Mouse (Mus musculus): ENCODE data around the gene Atp6v0d1. TPM values are rescaled to one million over a fixed set of nuclear protein-coding genes. Genes with fewer than 3 reads are reported as not detected.

The Atp6v0d1 gene
- polyA plus RNA-seq, 1 experiment from 2014 or later = 99.2 TPM

DNA sequence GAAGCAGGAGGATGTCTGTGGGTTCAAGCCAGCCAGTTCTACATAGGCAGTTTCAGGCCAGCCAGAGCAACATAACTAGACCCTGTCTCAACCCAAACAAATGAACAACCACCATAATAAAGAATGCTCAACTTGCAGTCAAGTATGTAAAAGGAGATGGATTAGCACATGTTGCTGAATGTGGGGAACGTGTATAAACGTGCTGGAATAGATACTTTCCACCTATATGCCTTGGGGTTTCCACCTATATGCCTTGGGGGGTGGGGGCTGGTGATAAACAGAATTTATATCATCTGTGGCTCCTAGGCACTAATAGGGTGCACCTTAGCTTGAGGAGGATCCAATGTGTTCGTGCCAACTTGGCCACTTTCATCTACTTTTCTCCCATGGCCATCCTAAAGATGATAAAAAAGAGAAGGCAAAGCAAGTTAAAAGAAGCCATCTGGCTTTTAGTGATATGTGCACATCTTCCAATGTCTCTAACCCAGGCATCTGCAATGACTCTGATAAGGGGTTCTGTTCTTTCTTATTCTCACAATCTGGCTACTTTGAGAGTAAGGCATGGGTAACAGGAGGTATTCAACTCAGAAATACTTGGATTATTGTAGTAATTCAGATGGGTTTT lies 23.7 kb downstream of the Atp6v0d1 start:
- peaks cover 3% of the 10 kb centered on the region; the same call in 1 of the 2 replicates for H3K36me3 ChIP-seq (ENCODE audit: control insufficient read depth, insufficient read depth, low read length)
- H3K9me3 ChIP-seq (ENCODE audit: control insufficient read depth, low read length) = no peaks in the 10 kb centered on the region
- H3K9ac ChIP-seq (ENCODE audit: low read length) = no peak overlapping the region
- WGBS = 87% methylated on average over 3 of the region's 3 CpGs
- no peaks in the 10 kb centered on the region for H3K4me1 ChIP-seq (replicated peaks; ENCODE audit: control insufficient read depth, insufficient read depth, low read length)
- ATAC-seq (replicated peaks; ENCODE audit: low FRiP score) = no peak
- no peak for DNase-seq (ENCODE audit: low spot score)
- H3K27me3 ChIP-seq (ENCODE audit: control insufficient read depth, insufficient read depth, low read length) = no peaks in the 10 kb centered on the region
- no peak overlapping the region for H3K27ac ChIP-seq (ENCODE audit: low read depth, low read length)
- H3K4me2 ChIP-seq (ENCODE audit: low read depth, low read length, severe bottlenecking) = no peak overlapping the region
- H3K4me3 ChIP-seq (ENCODE audit: low read depth, low read length) = no peak overlapping the region

DNA sequence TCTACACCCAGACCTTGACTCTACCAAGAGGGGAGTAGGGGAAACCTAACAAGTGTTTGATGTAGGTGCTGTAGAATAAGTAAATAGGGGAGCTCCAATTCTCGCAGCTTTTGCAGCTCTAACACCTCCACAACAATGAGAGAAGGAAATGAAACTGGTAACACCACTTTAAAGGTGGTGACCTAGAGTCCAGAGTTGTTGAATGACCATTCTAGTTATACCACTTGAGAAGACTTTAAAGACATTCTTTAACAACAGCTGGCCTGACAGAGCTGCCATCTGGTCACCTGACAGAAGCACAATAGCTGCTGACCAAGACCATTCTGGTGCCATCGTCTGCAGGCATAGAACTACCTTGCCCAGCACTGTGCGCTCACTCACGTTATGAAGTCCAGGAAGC lies 26.9 kb downstream of the Atp6v0d1 start:
- Histone ChIP-seq H3K9ac (ENCODE audit: low read length) (no peak overlapping the region), H3K4me2 (ENCODE audit: low read depth, low read length, severe bottlenecking) (no peak overlapping the region), H3K9me3 (ENCODE audit: control insufficient read depth, low read length) (no peaks in the 10 kb centered on the region), H3K4me3 (ENCODE audit: low read depth, low read length) (no peak overlapping the region), H3K4me1 (replicated peaks; ENCODE audit: control insufficient read depth, insufficient read depth, low read length) (no peaks in the 10 kb centered on the region), H3K36me3 (ENCODE audit: control insufficient read depth, insufficient read depth, low read length) (peaks cover 3% of the 10 kb centered on the region; the same call in 1 of the 2 replicates), H3K27ac (ENCODE audit: low read depth, low read length) (no peak overlapping the region), H3K27me3 (ENCODE audit: control insufficient read depth, insufficient read depth, low read length) (no peaks in the 10 kb centered on the region)
- ATAC-seq (replicated peaks; ENCODE audit: low FRiP score) = no peak
- DNase-seq (ENCODE audit: low spot score) = no peak
- 90% methylated on average over 4 of the region's 4 CpGs for WGBS

DNA sequence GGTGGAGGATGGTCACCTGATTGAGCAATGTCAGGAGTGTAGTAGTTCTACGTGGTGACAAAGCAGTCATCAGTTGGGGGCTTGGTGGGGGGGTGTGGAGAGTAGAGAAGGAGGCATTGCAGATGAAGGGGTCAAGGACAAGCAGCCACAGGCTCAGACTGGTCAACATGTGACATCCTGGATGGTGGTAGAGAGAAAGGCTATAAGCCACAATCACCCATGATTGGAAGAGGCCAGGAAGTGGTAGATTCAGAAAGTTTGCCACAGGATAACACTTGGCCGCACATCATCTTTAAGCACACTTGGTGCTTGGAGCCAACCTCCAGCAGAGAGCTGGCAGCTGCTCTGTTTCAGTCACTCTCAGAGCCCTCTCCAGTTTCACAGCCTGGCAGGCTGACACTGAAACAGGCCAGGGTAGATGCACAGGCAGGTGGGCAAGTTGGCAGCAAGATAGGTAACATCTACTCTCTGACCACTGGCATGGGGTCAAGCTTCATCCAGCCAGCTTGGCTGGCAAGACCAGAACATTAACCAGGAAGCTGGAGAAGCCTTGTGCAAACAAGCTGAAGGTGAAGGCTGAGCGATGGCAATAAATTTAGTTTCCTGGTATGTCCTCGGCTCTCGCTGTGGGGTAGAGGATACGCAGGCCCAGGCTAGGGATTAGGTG lies 28.7 kb downstream of the Atp6v0d1 start:
- H3K36me3 ChIP-seq (ENCODE audit: control insufficient read depth, insufficient read depth, low read length) = peaks cover 3% of the 10 kb centered on the region; the same call in 1 of the 2 replicates
- H3K27ac ChIP-seq (ENCODE audit: low read depth, low read length) = no peak overlapping the region
- H3K9me3 ChIP-seq (ENCODE audit: control insufficient read depth, low read length) = no peaks in the 10 kb centered on the region
- WGBS = 98% methylated on average over 6 of the region's 6 CpGs
- ATAC-seq (replicated peaks; ENCODE audit: low FRiP score) (no peak), DNase-seq (ENCODE audit: low spot score) (no peak)
- H3K4me3 ChIP-seq (ENCODE audit: low read depth, low read length) = no peak overlapping the region
- no peaks in the 10 kb centered on the region for H3K27me3 ChIP-seq (ENCODE audit: control insufficient read depth, insufficient read depth, low read length)
- H3K4me1 ChIP-seq (replicated peaks; ENCODE audit: control insufficient read depth, insufficient read depth, low read length) = 0 out of 2 replicates have a peak, but pooled peaks cover 4% of the 10 kb centered on the region
- H3K4me2 ChIP-seq (ENCODE audit: low read depth, low read length, severe bottlenecking) = no peak overlapping the region
- H3K9ac ChIP-seq (ENCODE audit: low read length) = no peak overlapping the region

DNA sequence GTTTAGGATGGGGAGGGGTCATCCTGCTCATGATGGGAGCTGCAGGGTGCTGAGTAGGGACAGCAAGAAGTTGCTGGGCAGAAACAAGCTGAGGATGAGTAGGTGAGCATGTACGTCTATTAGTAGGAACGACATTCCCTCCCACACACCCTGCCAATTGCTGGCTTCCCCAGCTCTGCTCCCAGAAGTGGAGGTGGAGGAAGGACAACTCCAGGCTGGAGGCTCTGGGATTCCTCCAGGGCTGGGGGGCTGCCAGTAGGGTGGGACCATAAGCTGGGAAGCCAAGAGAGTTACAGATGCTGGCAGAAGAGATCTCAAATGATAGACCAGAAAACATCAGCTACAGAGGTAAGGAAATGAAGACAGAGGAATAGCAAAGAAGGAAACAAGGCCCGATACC lies 29.3 kb downstream of the Atp6v0d1 start:
- WGBS = 94% methylated on average over 3 of the region's 3 CpGs
- DNase-seq (ENCODE audit: low spot score) = no peak
- Histone ChIP-seq H3K27ac (ENCODE audit: low read depth, low read length) (no peak overlapping the region), H3K4me3 (ENCODE audit: low read depth, low read length) (no peak overlapping the region), H3K4me2 (ENCODE audit: low read depth, low read length, severe bottlenecking) (no peak overlapping the region), H3K4me1 (replicated peaks; ENCODE audit: control insufficient read depth, insufficient read depth, low read length) (0 out of 2 replicates have a peak, but pooled peaks cover 4% of the 10 kb centered on the region), H3K9me3 (ENCODE audit: control insufficient read depth, low read length) (no peaks in the 10 kb centered on the region), H3K36me3 (ENCODE audit: control insufficient read depth, insufficient read depth, low read length) (peaks cover 3% of the 10 kb centered on the region; the same call in 1 of the 2 replicates), H3K9ac (ENCODE audit: low read length) (no peak overlapping the region), H3K27me3 (ENCODE audit: control insufficient read depth, insufficient read depth, low read length) (no peaks in the 10 kb centered on the region)
- ATAC-seq (replicated peaks; ENCODE audit: low FRiP score) = no peak

DNA sequence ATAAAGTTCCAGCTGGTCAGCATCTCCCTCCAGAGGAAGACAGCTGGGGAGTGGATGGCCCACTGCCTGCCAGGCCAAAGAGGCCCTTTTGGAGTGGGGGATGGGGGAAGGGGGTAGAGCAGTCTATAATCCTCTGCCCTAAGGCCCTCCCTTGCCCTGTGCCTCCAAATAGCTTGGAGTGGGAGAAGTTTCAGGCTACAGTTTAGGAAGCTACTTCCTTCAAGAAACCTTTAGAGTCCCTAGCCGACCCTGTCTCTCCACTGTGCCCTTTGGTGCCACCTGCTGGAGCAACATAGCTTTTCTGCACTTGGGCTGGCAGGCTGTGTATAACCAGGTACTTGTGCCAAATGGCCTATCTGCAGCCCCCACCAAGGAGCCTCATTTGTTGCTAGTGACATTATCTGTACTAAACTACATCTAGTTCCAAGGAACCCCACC lies 31.9 kb downstream of the Atp6v0d1 start:
- no peaks in the 10 kb centered on the region for H3K9me3 ChIP-seq (ENCODE audit: control insufficient read depth, low read length)
- H3K4me1 ChIP-seq (replicated peaks; ENCODE audit: control insufficient read depth, insufficient read depth, low read length) = 0 out of 2 replicates have a peak, but pooled peaks cover 6% of the 10 kb centered on the region
- peaks cover 2% of the 10 kb centered on the region; the same call in 1 of the 2 replicates for H3K36me3 ChIP-seq (ENCODE audit: control insufficient read depth, insufficient read depth, low read length)
- H3K27me3 ChIP-seq (ENCODE audit: control insufficient read depth, insufficient read depth, low read length) = no peaks in the 10 kb centered on the region
- no peak overlapping the region for H3K4me3 ChIP-seq (ENCODE audit: low read depth, low read length)
- DNase-seq (ENCODE audit: low spot score) = peak; percentile 87
- 6% methylated on average over 1 of the region's 1 CpGs for WGBS
- H3K4me2 ChIP-seq (ENCODE audit: low read depth, low read length, severe bottlenecking) = no peak overlapping the region
- no peak overlapping the region for H3K27ac ChIP-seq (ENCODE audit: low read depth, low read length)
- peak overlapping the region; percentile 8; the same call in 1 of the 2 replicates for H3K9ac ChIP-seq (ENCODE audit: low read length)
- ATAC-seq (replicated peaks; ENCODE audit: low FRiP score) = peak; percentile 49; the same call in 1 of the 2 replicates

DNA sequence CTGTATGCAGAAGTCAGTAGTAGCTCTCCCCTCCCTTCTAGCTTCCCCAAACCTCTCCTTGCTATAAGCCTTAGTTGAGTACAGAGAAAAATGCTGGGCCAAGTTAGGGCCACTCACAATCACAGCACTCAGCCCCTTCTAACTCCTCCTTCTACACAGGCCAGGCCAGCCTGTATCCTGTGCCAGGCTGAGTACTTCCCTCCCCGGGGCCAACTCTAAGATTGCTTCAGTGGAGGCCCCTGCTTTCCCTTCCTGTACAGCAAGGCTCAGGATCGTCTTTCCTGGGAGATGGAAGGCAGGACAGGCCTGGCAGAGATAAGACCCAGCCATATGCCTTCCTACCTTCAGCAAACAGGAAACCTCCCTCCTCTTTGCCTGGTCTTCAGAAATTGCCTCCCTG lies 32.4 kb downstream of the Atp6v0d1 start:
- H3K27ac ChIP-seq (ENCODE audit: low read depth, low read length) = no peak overlapping the region
- H3K9me3 ChIP-seq (ENCODE audit: control insufficient read depth, low read length) = no peaks in the 10 kb centered on the region
- DNase-seq (ENCODE audit: low spot score) = no peak
- 63% methylated on average over 2 of the region's 2 CpGs for WGBS
- H3K27me3 ChIP-seq (ENCODE audit: control insufficient read depth, insufficient read depth, low read length) = no peaks in the 10 kb centered on the region
- 0 out of 2 replicates have a peak, but pooled peaks cover 6% of the 10 kb centered on the region for H3K4me1 ChIP-seq (replicated peaks; ENCODE audit: control insufficient read depth, insufficient read depth, low read length)
- H3K4me3 ChIP-seq (ENCODE audit: low read depth, low read length) = no peak overlapping the region
- H3K9ac ChIP-seq (ENCODE audit: low read length) = peak overlapping the region; percentile 8; the same call in 1 of the 2 replicates
- no peak overlapping the region for H3K4me2 ChIP-seq (ENCODE audit: low read depth, low read length, severe bottlenecking)
- no peaks in the 10 kb centered on the region; the same call in 1 of the 2 replicates for H3K36me3 ChIP-seq (ENCODE audit: control insufficient read depth, insufficient read depth, low read length)
- ATAC-seq (replicated peaks; ENCODE audit: low FRiP score) = no peak

DNA sequence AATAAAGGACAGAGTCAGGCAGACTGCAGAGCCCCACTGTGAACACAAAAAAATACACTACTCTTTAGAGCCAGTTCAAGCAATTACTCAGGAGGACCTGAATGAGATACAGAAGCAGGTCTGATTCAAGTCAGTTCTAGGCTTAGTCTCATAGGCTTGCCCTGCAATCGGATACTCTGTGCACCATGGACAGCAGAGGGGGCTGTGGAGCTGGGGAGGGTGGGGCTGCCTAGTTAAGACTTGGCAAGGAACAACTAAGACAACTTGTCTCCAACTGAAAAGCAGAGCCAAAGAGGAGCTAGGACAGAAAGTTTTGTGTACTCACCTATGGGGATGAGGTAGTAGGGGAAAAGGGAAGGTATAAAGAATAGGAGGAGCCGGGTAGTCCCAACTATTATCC lies 34.1 kb downstream of the Atp6v0d1 start:
- whole genome bisulfite sequencing = 62% methylated on average over 2 of the region's 2 CpGs

DNA sequence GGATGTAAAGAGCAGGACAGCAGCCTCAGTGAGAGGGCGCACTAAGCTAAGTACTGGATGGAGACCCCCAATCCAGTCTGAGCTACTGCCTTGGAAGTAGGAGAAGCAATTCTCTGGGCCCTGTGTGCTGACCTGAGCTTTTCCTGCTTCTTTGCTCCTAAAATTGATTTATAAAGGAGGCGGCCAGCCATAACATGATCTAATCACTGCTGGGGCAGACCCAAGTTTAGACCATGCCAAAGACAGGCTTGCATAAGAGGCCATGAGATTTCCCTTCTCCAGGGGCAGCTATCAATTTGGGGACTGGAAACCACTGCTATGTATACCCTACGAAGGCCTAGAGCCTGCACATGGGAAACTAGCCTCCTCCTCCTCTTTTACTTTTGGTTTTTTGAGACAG lies 36.6 kb downstream of the Atp6v0d1 start:
- no peaks in the 10 kb centered on the region; the same call in 1 of the 2 replicates for H3K36me3 ChIP-seq (ENCODE audit: control insufficient read depth, insufficient read depth, low read length)
- H3K4me2 ChIP-seq (ENCODE audit: low read depth, low read length, severe bottlenecking) = no peak overlapping the region
- H3K27ac ChIP-seq (ENCODE audit: low read depth, low read length) = no peak overlapping the region
- no peak overlapping the region for H3K9ac ChIP-seq (ENCODE audit: low read length)
- no peaks in the 10 kb centered on the region for H3K27me3 ChIP-seq (ENCODE audit: control insufficient read depth, insufficient read depth, low read length)
- no peak for DNase-seq (ENCODE audit: low spot score)
- 0 out of 2 replicates have a peak, but pooled peaks cover 6% of the 10 kb centered on the region for H3K4me1 ChIP-seq (replicated peaks; ENCODE audit: control insufficient read depth, insufficient read depth, low read length)
- ATAC-seq (replicated peaks; ENCODE audit: low FRiP score) = no peak
- H3K9me3 ChIP-seq (ENCODE audit: control insufficient read depth, low read length) = no peaks in the 10 kb centered on the region
- no peak overlapping the region for H3K4me3 ChIP-seq (ENCODE audit: low read depth, low read length)
- WGBS = 88% methylated on average over 3 of the region's 3 CpGs

More for the DNA sequence above, 34.1 kb downstream of the Atp6v0d1 start:
- ATAC-seq (replicated peaks; ENCODE audit: low FRiP score) (no peak), DNase-seq (ENCODE audit: low spot score) (no peak)
- Histone ChIP-seq H3K4me2 (ENCODE audit: low read depth, low read length, severe bottlenecking) (no peak overlapping the region), H3K4me1 (replicated peaks; ENCODE audit: control insufficient read depth, insufficient read depth, low read length) (0 out of 2 replicates have a peak, but pooled peaks cover 6% of the 10 kb centered on the region), H3K9me3 (ENCODE audit: control insufficient read depth, low read length) (no peaks in the 10 kb centered on the region), H3K4me3 (ENCODE audit: low read depth, low read length) (no peak overlapping the region), H3K27ac (ENCODE audit: low read depth, low read length) (no peak overlapping the region), H3K27me3 (ENCODE audit: control insufficient read depth, insufficient read depth, low read length) (no peaks in the 10 kb centered on the region), H3K36me3 (ENCODE audit: control insufficient read depth, insufficient read depth, low read length) (no peaks in the 10 kb centered on the region), H3K9ac (ENCODE audit: low read length) (no peak overlapping the region)
